Mouse (Mus musculus) erythroblast, embryonic 14.5 days (primary cell): ENCODE results near the gene Lnx1.

Experiments
- GATA1 ChIP-seq: IDR thresholded peaks from 2 replicates; pipeline ENCODE4 v1.6.1; 2012; ENCODE audit warnings: low read length, inconsistent platforms, mixed read lengths
- TAL1 ChIP-seq: IDR thresholded peaks from 3 replicates; pipeline ENCODE4 v1.6.1; 2012; ENCODE audit warnings: low read length, inconsistent platforms, mixed read lengths

DNA sequence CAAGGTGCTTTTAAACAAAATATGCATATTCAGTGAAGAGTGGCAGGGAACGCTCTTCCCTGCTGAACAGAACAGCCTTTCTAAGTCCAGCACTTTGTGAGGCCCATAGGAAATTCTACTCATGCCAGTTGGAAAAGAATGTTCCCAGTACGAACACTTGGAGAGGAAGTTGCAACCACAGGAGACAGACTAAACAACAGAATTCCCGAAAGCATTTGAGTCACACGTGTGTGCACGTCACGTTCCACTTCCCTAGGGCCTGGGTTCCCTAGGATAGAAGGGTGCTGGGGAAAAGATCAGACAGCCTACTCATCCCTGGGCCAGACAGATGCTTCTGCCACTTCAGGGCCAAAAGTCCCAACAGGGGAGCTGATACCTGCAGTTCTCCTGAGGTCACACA, 48.2 kb downstream of the Lnx1 start:
- no peak for TF ChIP-seq TAL1
- no peak for TF ChIP-seq GATA1
